Mouse (Mus musculus): ENCODE data around the gene Mprip.

Mprip gene

DNA sequence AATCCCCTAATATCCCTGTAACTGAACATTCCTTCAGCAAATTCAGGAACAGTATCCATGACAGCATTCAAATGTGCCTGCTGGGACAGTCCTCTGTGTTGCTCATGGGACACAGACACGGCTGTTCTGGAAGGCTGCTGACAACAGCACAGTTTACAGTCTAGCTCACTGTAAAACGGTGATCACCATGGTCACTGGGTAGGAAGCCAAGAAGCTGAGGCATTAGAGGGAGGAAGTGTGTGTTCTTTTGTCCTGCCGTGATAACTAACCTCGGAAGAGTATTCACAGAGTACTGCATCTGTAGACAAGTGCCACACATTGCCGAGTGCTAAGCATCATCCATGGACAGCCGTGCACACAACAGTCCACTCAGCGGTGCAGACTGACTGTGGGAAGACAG is 109.6 kb downstream of the Mprip start:
- no peak for DNase-seq

DNA sequence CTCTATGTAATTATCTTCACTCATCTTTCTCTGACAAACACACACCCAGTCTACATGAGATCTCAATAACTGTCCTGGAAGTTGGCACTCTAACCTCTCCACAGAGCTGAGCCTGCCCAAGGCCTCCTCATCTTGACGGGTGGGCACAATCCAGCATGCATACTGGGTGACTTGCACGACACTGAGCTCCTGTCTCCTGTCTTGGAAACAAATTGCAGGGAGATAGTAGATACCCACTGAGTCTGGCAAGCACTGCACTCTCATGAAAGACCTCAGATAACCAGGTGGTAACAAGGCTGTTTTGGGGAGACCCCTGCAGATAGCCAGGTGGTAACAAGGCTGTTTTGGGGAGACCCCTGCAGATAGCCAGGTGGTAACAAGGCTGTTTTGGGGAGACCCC is 111.2 kb downstream of the Mprip start:
- DNase-seq: no peak

DNA sequence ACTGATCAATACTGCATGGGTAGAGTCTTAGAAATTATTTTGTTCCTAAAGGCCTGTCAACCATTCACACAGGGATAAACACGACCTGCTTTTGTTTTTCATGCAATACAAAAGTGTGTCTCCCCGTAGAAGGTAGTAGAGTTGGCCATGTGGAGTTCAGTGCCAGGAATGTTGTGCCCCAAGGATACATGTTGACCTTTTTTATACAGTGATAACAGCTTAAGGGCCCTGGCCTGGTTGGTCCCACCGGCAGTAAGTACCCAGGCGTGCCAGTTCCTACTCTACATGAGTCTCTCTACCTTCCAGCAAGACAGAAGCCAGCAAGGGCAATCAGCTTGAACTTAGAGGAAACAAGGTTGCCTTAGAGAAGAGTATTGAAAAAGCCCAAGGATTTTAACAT is 111.8 kb downstream of the Mprip start:
- DNase-seq: no peak

DNA sequence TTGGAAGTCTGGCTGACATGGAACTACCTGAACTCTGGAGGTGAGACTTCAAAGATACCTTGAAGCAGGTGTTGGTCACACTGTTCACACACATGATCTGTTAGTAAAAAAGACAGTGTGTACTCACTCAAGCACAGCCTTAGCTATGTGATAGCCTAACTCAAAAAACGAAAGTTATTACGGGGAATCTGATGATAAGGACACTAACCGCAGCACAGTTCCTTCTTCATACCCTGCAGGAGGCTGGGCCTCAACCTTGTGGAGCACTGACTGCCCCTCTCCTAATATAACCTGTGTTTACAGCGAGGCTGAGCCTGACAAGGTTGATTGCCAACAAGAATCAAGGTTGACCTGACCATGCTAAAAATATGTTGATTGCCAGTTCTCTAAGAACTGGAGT is 113.4 kb downstream of the Mprip start:
- no peak for DNase-seq

DNA sequence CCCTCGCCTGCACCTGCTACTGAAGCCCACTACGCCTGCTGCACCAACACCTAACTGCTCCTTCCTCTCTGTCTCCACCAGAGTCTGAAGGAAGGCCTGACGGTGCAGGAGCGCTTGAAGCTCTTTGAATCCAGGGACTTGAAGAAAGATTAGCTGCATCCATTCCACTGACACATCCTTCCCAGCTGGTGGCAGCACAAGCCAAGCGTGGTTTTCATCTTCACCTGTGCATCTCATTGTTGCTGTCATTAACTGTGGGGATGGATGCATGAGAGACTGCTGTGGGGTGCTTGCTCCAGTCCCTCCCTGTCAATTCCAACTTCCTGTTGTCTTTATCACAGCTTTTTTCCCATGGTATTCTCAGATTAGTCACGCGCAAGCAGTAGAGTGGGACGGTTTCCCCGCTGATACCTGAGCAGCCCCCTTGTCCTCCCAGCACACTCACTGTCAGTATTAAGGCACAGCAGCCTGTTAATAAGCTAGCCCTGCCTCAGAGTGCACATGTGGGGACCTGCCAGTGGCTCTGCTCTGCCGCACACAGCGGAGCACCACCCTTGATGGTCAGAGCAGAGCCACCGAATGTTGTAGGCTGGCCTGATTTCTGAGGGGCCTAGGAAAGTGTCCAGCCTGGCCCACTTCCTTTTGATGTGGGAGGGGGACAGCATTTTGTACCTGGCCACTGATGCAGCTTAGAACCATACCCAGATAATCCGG is 114.5 kb downstream of the Mprip start:
- DNase-seq: no peak

DNA sequence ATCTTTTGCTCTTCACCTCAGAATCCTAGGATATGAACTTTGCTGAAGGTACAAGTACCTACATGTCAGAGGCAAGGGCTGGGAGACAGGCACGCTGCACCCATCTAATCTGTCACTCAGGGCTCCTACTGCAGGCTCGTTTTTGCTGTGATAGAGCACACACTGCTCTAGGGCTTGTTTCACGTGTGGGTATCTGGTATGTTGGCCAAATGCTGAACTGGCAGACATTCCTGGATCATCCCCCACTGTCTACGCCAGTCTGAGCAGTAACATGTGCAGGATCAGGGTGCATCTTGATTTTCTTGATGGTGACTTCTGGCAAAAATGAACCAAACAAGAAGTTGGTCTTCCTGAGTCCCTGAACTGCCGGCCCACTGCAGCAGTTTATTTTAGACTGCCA is 116.2 kb downstream of the Mprip start:
- DNase-seq: no peak

DNA sequence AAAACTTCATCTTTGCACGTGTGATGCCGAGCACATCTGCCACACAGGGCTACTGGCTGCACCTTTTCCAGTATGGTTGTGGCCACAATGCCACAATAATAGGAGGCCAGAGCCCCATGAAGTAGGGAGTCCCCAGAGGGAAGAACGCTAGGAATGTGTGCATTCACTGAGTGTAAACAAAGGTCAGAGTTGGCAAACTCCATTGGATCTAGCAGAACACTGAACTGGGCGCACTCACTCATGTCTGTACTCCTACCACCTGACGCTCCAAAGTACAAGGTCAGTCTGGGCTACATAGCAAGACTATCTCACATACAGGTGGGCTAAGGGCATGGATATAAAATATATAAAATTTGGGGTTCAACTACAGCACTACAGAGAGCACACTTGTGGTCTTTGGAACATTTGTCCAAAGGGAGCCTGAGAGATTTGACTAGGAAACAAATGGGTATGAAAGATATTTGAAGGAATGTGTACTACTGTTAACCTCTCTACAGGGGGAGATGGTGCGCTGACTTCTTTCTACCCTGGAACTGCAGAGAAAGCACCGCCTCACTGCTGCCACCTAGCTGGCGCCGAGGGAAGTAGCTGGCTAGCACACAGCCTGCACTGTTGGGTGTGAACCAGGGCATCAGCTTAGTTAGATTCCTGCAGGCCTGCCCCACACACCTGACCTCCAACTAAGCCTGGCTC is 117.2 kb downstream of the Mprip start:
- peak; percentile 83 for DNase-seq

DNA sequence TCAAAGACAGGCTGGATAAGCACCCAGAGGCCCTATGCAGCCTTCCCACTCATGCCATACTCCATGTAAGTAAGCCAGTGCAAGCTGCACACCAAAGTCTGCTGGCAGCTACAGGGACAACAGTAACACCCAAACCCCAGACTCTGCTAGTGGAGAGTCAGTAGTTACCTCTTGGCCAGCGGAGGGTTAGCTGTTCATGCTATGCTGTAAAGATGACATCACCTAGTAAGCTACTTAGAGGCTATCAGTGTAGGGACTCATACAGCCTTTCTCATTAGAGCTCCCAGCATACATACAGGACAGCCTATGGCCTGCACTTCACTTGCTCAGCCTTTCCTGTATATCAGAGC is 117.7 kb downstream of the Mprip start:
- no peak for DNase-seq

DNA sequence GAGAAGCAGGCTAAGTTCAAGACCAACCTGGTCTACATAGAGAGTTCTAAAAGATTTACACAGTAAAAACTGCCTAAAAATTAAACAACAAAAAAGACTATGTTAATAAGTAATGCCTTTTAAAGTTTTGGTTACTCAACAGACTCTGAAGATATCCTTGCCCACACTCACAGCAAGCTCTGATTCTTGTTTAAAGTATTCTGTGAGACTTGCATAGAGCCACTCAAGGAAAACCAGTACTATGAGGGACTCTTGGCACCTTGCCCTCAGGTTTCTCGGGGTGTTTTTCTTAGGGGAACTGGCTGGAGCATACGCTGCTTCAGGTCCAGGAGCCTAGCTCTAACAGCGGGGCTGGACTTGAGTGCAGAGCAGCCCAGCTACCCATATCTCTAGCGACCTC is 118.3 kb downstream of the Mprip start:
- peak; percentile 47 for DNase-seq

DNA sequence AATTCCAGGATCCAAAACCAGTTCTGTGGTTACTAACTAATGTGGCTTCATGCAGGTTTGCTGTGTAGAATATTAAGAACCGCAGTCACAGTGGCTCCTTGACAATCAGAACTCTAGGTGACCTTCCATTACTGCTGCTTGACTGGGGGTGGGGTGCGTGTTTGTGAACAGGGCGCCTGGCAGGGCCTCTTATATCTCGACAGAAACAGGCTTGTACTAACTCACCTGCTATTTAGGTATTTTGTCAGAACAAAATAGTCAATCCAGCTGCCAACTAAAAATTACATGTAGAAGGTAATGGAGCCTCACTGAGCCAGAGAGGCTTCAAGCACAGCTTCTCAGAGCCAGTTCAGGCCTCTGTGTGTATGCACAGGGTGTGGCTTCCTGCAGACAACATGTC is 119.1 kb downstream of the Mprip start:
- peak; percentile 33 for DNase-seq

DNA sequence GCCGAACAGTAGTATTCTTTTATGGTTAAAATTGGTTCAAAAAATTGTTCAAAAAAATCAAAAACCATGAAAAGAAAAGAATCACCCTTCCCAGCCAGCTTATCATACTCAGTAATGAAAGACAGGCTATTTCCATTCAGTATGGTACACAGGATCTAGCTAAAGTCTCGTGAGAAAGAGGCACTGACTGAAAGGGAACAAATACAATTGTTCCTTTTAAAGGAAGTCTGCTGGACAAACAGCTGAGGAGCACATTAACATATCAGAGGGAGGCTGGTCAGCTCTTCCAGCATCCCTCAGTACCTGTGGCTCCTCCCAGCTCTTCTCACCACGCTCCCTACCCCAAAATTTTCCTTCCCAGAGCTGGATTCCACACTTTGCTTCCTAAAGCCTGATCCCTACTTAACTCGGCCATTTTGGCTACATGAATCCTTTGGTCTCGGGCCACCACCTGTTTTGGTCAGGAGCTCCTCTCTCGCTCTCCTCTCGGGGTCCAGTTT is 121.0 kb downstream of the Mprip start:
- DNase-seq: no peak

DNA sequence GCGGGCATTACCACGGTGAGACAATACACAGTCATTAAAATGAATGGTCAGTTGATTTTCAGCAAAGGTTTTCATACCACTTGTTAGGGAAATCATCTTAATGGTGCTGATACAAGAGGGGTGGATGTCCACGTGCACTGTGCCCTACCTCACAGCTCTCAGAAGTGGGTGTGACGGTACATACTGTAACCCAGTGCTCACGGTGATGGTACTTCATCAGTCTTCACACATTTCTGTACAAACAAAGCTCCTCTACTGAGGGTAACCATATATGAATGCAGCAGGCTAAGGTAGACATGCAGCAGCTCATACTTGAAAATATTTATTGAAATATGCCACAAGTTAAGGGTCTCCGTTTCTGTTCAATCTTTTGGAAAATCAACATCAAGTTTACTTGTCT is 122.5 kb downstream of the Mprip start:
- peak; percentile 79 for DNase-seq

DNA sequence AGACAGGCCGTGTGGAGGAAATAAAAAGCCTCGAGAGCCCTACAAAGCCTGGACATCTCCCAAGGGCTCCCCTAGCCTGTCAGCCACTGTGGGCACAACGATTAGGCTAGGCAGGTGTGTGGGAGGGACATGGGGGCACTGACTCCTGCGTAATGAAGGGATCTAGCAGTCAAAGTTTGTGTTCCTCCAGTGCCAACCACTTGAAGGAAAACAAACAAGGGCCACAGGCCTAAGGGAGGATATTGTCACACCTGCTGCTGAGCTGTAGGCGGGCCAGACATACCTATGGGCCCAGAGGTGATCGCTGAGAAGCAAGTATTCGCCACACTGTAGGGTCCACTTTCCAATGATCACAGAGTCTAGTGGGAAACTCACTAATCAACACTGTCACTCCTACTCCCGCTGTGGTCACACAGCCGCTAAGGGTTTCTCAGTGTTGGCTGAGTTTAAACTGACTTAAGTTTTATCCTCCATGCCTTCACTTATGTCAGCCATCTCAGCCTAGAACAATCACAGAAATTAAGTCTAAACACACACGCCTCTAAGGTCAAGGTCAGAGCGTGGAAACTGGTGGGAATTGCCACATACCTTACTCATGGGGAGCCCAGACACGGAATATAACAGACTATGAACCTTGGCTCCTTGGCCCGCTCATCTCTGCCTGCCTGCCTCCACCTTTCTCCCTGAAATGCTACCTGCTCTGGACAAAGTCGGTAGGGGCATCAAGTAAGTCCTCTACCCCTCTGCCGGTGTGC is 125.5 kb downstream of the Mprip start:
- peak; percentile 41 for DNase-seq

DNA sequence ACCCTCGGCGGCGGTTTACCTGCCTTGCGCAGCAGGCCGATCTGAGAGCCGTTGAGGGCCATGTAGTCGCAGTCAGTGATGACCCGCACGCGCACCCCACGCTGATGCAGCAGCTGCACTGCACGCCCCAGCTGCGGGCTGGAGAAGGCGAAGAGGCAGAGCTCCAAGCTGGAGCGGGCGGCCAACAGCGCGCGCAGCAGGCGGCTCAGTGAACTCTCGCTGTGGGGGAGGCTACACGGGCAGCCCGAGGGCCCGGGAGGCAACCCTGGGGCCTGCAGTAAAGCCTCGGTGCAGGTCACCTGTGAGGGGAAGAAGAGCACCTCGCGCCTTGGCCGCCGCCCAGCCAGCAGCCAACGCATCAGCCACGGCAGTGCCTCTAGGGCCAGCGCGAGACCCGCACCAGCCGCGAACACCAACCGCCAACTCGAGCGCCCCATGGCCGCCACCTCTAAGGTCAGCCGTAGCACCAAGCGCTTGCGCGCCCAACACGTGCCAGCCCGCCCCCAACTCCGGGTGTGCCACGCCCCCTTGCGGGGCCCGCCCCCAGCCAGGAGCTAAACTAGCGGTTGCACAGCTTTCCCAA is 126.2 kb downstream of the Mprip start, which contains the start of gene Pld6:
Gene Pld6, minus strand, starts transcription at position 447 of the 583 bp plus-strand sequence.
- DNase-seq: peak; percentile 81

DNA sequence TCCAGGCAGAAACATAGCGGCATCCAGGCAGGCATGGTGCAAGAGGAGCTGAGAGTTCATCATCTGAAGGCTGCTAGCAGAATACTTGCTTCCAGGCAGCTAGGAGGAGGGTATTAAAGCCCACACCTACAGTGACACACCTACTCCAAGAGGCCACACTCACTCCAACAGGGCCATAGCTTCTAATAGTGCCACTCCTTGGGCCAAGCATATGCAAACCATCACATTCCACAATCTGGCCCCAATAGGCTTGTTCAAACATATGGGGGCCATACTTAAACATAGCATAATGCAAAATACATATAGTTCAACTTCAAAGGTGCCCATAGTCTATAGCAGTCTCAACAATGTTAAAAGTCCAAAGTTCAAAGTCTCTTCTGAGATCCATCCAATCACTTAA is 128.2 kb downstream of the Mprip start:
- no peak for DNase-seq

DNA sequence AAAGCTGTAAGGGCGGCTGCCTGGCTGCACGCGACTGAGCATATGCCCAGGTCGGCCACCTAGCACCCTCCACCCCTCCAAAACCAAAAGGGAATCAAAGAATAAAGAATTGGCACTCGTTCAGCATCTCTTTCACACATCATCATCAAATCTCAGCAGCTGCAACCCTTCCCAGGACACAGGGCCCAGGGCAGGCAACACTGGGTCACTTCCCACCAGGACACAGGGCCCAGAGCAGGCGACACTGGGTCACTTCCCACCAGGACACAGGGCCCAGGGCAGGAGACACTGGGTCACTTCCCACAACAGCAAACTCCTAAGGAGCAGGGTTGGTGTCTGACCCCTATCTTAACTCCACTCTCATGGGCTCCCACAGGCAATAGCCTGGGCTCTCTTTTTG is 132.3 kb downstream of the Mprip start:
- no peak for DNase-seq

DNA sequence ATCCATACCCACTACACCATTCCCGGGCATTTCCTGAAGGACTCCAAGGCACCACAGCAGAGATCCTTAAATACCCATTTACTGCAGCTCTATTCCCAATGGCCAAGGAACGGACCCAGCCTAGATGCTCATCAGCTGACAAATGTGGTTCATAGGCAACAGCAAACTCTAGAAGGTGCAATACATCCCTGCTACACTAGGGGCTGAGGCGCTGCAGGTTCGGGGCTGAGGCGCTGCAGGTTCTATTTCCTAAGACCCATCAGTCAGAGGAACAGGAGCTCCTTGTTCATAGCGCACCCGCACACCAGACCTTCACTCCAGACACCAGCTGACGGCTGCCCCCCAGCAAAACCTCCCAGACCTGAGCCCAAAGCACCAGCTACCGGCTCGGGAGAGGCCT is 139.3 kb downstream of the Mprip start:
- DNase-seq: no peak

DNA sequence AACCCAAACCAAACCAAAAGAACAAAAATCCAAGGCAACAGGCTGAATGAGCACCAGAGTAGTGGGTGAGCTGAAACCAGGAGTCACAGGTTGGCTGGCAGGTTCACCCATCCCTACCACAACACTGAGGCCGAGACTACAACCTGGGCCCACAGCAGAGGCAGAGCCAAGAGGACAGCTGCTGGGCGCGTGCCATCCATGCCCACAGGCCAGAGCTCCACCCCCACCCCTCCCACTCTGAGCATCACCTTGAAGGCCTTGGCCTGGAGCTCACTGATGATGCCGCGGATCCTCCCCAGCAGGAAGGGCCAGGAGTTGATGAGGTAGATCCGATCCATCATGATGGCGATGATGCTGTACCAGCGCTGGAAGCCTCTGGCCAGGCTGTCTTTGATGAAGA is 140.8 kb downstream of the Mprip start:
- no peak for DNase-seq

DNA sequence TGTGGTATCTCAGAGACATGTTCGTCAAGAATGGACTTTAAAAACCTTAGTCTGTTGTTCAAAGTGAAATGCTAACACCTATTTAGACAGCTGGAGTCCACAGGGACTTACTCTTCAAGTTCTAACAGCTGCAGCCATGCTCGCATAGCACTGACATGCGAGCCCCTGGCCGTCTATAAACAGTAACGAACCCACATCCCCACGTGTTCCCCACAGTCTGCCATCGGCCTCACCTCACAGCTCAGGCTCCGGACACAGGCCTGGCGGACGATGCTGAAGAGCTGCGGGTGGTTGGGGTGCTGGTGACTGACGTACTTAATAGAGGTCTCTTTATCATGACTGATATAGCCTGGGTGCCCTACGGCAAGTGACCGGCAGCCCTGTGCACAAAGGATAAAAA is 142.4 kb downstream of the Mprip start:
- no peak for DNase-seq

DNA sequence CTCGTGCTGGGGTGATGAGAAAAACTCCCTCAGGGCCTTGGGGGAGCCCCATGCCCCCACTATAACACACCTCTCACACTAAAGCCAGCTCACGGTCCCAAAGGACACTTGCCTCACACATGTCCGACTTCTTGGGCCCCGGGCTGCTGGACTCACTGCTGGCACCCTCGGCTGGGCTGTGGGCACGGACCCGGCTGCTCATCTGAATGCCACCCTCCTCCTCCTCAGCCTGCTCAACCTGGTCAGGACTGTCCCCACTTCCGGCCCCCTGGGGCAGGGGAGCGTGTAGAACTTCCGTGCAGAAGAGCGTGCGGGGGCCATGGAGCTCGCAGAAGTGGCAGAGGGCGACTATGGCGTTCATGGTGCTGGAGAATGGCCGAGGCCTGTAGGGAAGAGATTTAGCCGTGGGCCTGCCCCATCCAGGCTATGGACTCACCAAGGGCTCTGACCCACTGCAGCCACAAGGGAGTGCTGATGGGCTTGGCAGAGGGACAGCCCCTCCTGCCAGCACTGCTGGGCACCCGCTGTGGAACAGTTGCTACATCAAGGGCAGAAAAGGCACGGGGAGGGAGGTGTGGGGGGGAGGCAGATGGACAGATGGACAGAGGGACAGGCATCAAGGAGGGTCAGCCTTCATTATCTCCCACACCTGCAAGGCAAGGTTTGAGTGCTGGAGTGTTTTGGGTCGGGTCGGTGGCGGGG is 143.5 kb downstream of the Mprip start:
- DNase-seq: no peak

DNA sequence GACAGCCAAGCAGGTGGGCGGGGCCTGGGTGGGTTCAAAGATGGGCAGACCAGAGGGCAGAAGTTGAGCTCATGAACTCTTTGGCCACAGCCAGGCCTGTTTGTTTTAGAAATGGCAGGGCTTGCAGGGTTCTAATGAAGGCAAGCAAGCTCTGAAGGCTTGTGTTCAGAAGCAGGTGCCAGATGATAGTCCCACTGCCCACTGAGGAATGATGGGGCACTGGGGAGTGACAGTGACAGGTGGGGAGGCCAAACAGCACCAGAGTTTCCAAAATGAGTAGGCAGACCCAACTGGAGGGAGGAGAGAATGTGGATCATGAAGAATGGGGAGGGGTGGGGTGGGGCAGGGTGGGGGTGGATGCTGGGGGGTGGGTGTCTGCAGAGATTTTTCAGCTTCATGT is 144.2 kb downstream of the Mprip start:
- DNase-seq: no peak

DNA sequence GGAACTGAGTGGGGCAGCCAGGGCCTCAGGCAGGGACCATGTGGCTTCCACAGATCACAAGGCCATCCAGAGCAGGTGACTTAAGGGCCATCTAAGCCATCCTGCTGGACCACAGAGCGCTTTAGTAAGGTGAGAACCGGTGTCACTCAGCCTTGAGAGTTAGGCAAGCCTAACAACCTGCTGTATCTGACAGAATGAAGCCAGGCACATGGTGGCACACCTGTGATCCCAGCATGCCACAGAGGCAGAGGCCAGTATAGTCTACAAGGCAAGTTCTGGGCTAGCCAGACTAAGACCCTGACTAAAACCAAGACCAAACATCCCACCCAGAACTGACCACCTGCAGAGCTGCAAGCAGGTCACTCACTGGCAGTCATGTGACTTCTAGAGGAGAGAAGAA is 144.6 kb downstream of the Mprip start:
- DNase-seq: no peak

Data from lung, postnatal 36 days (tissue).